Mouse (Mus musculus) brain, adult 2 months (tissue): ENCODE results near the gene Ctc1.
"Not testable (repeated sequence)": the region's sequence is repeated elsewhere in the genome, so short reads cannot be mapped to it uniquely, and the experiment has no call there.

Experiments used
- DNase-seq: peaks from one replicate; pipeline ENCODE4 v3.0.0; 2011; ENCODE audit warnings: low read depth, low spot score

The Ctc1 gene

DNA sequence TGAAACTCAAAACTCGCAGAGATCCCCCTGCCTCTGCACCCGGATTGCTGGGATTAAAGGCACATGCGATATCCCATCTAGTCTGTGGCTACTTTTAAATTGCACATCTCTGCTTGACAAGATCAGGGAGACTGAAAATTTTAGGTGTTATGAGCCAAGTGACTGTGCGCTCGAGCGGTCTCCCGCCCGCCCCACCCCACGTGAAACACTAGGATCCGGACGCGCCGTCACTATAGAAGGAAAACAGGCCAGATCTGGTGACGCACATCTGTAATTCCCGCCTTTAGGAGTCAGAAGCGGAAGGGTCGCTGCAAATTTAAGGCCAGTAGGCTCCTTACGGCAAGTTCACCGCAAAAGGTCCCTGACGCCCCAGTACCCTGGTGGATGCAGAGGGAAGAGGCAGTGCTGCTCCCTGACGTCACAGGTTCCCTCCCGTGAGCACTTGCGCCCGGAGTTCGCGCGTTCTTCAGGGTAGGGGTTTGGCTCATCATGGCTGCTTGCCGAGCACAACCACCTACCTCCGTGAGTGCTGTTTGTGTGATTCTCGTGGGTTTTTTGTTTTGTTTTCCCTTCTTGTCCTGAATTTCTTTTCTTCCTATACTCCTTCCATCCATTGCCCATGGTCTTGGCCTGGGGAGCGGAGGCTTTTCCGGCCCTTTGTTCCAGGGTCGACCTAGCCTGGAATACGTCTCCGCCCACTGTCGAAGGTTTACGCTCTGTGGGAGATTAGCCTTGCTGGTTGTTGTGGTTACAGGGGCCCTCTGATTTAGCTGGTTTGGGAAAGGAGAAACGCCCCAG, at the start of gene Ctc1:
Ctc1 (plus strand) TSS at position 268 of the 798 bp plus-strand sequence.
- DNase-seq = peak; percentile 97

- DNase-seq = no peak
Observed at GRCm38 (mm10) chr11:68966554-68966953, 49.2 kb upstream of the Ctc1 start.

- peak; percentile 98 for DNase-seq
Observed at GRCm38 (mm10) chr11:68967337-68968282, 48.1 kb upstream of the Ctc1 start, which contains the start of gene Slc25a35. Gene Slc25a35, plus strand, starts transcription at chr11:68968131.

GRCm38 (mm10) chr11:68968752-68969151, 47.0 kb upstream of the Ctc1 start:
- DNase-seq = no peak

DNA sequence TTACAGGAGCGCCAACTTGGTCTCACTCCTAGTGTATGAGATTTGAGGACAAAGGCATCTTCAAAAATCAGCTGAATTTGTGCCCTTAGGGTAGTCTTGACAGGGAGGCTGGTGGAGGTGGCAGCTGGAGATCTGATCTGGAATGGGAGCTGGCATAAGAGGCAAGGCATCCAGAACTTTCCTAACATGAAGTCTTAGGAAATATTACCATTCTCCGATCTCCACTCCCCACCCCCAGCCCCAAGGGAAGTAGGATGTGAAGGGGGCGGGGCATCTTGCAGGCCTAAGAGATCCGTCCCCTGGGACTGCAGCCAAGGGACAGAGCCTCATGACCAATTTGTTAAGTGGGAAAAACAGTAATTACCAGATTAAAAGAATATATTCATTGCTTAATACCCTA, 45.5 kb upstream of the Ctc1 start:
- no peak for DNase-seq

GRCm38 (mm10) chr11:68973250-68974058, 42.3 kb upstream of the Ctc1 start:
- DNase-seq = peak; percentile 85

GRCm38 (mm10) chr11:68974059-68974450, 41.7 kb upstream of the Ctc1 start:
- no peak for DNase-seq

- DNase-seq = no peak
Observed at GRCm38 (mm10) chr11:68975085-68975484, 40.6 kb upstream of the Ctc1 start, which contains the start of gene Rangrf. Gene Rangrf, minus strand, starts transcription at chr11:68975185.

DNA sequence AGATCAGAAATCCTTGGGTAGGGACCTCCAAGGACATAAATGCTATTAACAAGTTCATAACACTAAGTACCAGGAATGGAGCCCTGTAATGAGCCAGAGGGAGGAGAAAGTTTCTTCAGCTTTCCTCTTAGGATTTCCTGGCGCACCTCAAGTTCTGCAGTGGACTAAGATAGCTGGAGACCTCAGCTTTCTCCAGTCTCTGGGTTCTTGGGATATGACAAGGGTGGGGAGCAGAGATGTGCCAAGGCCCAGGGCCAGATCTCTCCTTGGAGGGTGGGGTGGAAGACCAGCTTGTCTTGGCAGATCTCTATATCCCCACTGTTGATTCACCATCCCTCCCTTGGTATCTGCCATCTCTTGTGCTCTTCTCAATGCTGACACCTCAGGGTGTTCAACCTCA, 40.1 kb upstream of the Ctc1 start:
- DNase-seq = no peak

DNA sequence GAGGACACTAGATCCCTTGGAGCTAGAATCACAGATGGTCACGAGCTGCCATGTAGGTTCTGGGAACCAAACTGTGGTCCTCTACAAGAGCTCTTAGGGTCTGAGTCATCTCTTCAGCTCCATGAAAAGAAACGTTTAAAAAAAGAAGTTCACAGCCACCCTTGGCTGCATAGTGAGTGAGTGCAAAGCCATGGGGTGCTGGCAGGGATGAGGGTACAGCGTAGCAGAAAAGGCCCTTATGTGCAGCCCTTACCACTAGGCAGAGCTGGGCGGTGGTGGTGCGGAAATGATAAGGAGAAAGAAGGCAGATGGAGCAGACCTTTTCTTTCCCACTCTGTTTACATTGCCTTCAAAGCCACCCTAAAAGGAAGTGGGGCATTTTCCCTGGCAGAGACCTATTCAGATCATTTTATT, 36.4 kb upstream of the Ctc1 start:
- DNase-seq = peak; percentile 77

DNA sequence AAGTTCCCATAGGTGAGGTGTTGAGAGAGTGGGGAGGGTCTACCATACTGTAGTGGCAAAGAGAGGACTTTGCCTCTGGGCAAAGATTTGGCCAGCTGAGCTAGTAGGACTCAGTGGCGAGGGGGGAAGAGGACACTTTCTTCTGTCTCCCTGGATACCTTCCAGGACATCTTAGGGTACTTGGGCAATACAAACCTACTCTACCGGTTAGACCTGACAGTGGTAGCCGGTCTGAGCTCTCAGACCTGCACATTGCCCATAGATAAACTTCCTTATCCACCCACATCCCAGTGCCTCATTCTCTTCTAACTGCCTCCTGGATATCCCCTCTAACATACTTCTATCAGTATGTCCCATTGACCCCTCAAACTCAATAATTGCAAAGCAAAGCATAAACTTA, 34.8 kb upstream of the Ctc1 start:
- no peak for DNase-seq

GRCm38 (mm10) chr11:68982639-68983369, 32.9 kb upstream of the Ctc1 start:
- DNase-seq = peak; percentile 86

GRCm38 (mm10) chr11:68987365-68987882, 28.3 kb upstream of the Ctc1 start:
- DNase-seq = no peak

DNA sequence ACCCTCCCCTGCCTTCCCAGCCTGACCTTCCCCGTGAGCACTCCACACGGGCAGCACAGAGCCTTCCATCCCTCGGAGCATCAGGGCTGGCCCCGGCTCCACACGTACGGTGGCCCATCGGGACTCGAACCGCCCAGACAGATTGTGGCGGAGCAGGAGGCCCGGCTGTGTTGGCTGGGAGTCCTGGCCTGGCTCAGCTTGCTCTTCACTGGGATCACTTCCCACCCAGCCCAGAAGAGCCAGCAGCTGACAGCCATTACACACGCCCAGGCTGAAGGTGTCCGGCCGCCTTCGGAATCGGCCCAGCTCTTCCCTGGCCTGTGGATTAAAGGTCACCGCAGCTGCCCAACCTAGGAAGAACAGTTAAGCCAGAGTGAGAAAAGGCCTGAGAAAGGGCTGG, 27.4 kb upstream of the Ctc1 start:
- DNase-seq = peak; percentile 81

- DNase-seq = peak; percentile 76
Observed at GRCm38 (mm10) chr11:68993122-68993521, 22.6 kb upstream of the Ctc1 start.

DNA sequence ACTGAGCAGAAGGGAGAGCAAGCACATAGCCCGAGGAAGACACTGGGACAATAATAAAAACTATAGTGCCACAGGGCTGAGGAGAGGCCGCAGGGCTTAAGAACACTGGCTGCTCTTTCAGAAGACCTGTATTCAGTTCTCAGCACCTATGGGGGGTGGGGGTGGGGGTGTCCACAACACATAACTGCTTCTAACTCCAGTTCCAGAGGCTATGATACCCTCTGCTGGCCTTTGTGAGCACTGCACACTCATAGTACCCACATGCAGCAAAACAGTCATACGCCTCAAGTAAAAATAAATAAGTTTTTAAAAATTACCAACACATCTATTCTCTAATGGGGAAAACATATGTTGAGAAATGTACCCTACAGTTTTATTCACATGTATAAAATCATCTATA, 21.3 kb upstream of the Ctc1 start:
- DNase-seq = no peak

GRCm38 (mm10) chr11:68997080-68997479, 18.6 kb upstream of the Ctc1 start:
- DNase-seq = no peak

- DNase-seq = not testable (repeated sequence)
Observed at GRCm38 (mm10) chr11:69002782-69003181, 12.9 kb upstream of the Ctc1 start.

GRCm38 (mm10) chr11:69003592-69003991, 12.1 kb upstream of the Ctc1 start:
- peak; percentile 34 for DNase-seq

GRCm38 (mm10) chr11:69005193-69005592, 10.5 kb upstream of the Ctc1 start:
- DNase-seq = peak; percentile 62
